In genomic region chr9:89736932-89737705, GRCm38 (mm10) we compare ENCODE assay signal across 9 mouse cellular contexts. TPM values are rescaled to one million over a fixed set of nuclear protein-coding genes. Genes with fewer than 3 reads are reported as not detected.
DNase-seq lines count a peak whose midpoint lies in the region; ATAC-seq and TF ChIP-seq lines count a peak whose summit lies in the region.
"Had no signal": no experiment of that assay in that cellular context is flagged by ENCODE, and none has a peak within 500 bp of the region (broad histone marks: within the 10 kb centered on the region; RNA-seq: fewer than 3 reads in every experiment).

No protein-coding gene starts in this region.

- no peak overlapping the region for H3K4me3 ChIP-seq in lung, adult 2 months (replicated peaks; ENCODE audit: extremely low read depth, low read depth, low read length)
- H3K4me3 ChIP-seq in limb, embryonic 11.5 days (ENCODE audit: low read depth, low read length): no peak overlapping the region
- H3K4me3 ChIP-seq in myocyte: no peak overlapping the region
- H3K4me3 ChIP-seq: limb, embryonic 12.5 days had no signal

- peak; percentile 4 for DNase-seq in lung, adult 2 months
- no peak for DNase-seq in lung, postnatal 25 days (ENCODE audit: low spot score)
- DNase-seq in c-Kit-positive CD71-positive TER-119-positive erythroid progenitor cells, embryonic 14.5 days (ENCODE audit: low spot score): peak; percentile 9
- DNase-seq in heart, postnatal 4 days: peak; percentile 59
- peak; percentile 84 for DNase-seq in limb, embryonic 11.5 days (ENCODE audit: low spot score)
- no peak for DNase-seq in cerebellum, postnatal 14 days

- no peaks in the 10 kb centered on the region for H3K79me2 ChIP-seq in myocyte (ENCODE audit: control insufficient read depth, insufficient read depth)

- ATAC-seq in limb, embryonic 11.5 days (ENCODE audit: insufficient number of reproducible peaks, low FRiP score, low TSS enrichment, low read depth): peak; percentile 57; the same call in 1 of the 2 replicates
- ATAC-seq in monocyte, adult 5-6 weeks (replicated peaks; ENCODE audit: insufficient number of reproducible peaks, low FRiP score, low TSS enrichment, poor library complexity, severe bottlenecking): no peak

- TF ChIP-seq CTCF in lung, adult 2 months (IDR thresholded peaks at IDR 0.05; ENCODE audit: insufficient read depth, low read length): no peak

- 0 out of 2 replicates have a peak, but pooled peaks cover 2% of the 10 kb centered on the region for H3K27me3 ChIP-seq in limb, embryonic 11.5 days (ENCODE audit: control insufficient read depth, insufficient read depth, low read length)
- no peaks in the 10 kb centered on the region for H3K27me3 ChIP-seq in myocyte (ENCODE audit: control insufficient read depth, insufficient read depth, insufficient read length)

- 7% methylated on average over 20 of the region's 20 CpGs for WGBS in lung, adult 2 months
- 7% methylated on average over 20 of the region's 20 CpGs for WGBS in limb, embryonic 11.5 days

- no peak for TF ChIP-seq POLR2A in lung, adult 2 months (IDR thresholded peaks at IDR 0.05; ENCODE audit: borderline replicate concordance, extremely low read depth, low read depth, low read length)
- TF ChIP-seq POLR2A in myocyte (IDR thresholded peaks at IDR 0.05; ENCODE audit: insufficient read length, low read depth): no peak

- no peak overlapping the region for H3K9ac ChIP-seq in limb, embryonic 11.5 days (ENCODE audit: low read length)
- H3K9ac ChIP-seq: limb, embryonic 12.5 days had no signal

- H3K36me3 ChIP-seq in limb, embryonic 11.5 days (ENCODE audit: control insufficient read depth, insufficient read depth, low read length): no peaks in the 10 kb centered on the region
- no peaks in the 10 kb centered on the region for H3K36me3 ChIP-seq in myocyte (ENCODE audit: control insufficient read depth, insufficient read depth)
- H3K36me3 ChIP-seq: limb, embryonic 12.5 days had no signal

- no peak overlapping the region for H3K27ac ChIP-seq in limb, embryonic 11.5 days (replicated peaks; ENCODE audit: low read depth, low read length)
- H3K27ac ChIP-seq: limb, embryonic 12.5 days had no signal

- no peaks in the 10 kb centered on the region for H3K4me1 ChIP-seq in lung, adult 2 months (ENCODE audit: control insufficient read depth, insufficient read depth, low read length)
- H3K4me1 ChIP-seq in limb, embryonic 11.5 days (ENCODE audit: control insufficient read depth, insufficient read depth, low read length): no peaks in the 10 kb centered on the region

- H3K9me3 ChIP-seq in limb, embryonic 11.5 days (ENCODE audit: control insufficient read depth, low read length): no peaks in the 10 kb centered on the region
- H3K9me3 ChIP-seq: limb, embryonic 12.5 days had no signal

- H3K4me2 ChIP-seq in limb, embryonic 11.5 days (ENCODE audit: low read depth, severe bottlenecking): no peak overlapping the region
- H3K4me2 ChIP-seq in myocyte (ENCODE audit: low read depth): no peak overlapping the region
- H3K4me2 ChIP-seq: limb, embryonic 12.5 days had no signal

- H3ac ChIP-seq in myocyte (ENCODE audit: control insufficient read depth, insufficient read length): no peak overlapping the region

TF ChIP-seq in myocyte, 11 proteins besides CTCF, POLR2A, EP300 and RAD21:
- peak; percentile 72 for TF ChIP-seq REST (IDR thresholded peaks at IDR 0.05; ENCODE audit: insufficient read depth, insufficient read length)
- no peak for TF ChIP-seq MYOG (IDR thresholded peaks at IDR 0.05; ENCODE audit: control insufficient read depth in 1 of 3, insufficient read depth in 1 of 3, insufficient read length in 2 of 3, low read depth in 2 of 3)

RNA-seq across cellular contexts. Expression of gene Ankrd34c, which starts 1.2 kb away (rescaled TPM):
- polyA plus RNA-seq in lung, adult 2 months (2012; rRNA removed): not detected in 2 replicates
- not detected for total RNA-seq in heart, postnatal 4 days (2021)
- not detected in 2 replicates for polyA plus RNA-seq in limb, embryonic 11.5 days (2014; fragmentation: Nextera tagmentation; extraction: Ambion mirVana)
- not detected for polyA plus RNA-seq in myocyte (2012; fragmentation: generic; extraction: Trizol)
- not detected in 3 replicates for total RNA-seq in monocyte, adult 5-6 weeks (2017)
- polyA plus RNA-seq: limb, embryonic 12.5 days had no signal

RNA-seq across cellular contexts. Expression of gene Tmed3, which starts 32.3 kb away (rescaled TPM):
- 82.2 and 94.2 TPM in 2 replicates for polyA plus RNA-seq in lung, adult 2 months (2012; rRNA removed)
- 10 to 100 TPM; 35.4 to 36.2 TPM for total RNA-seq in heart, postnatal 4 days (2021)
- 50.4 and 51.5 TPM in 2 replicates for polyA plus RNA-seq in limb, embryonic 11.5 days (2014; fragmentation: Nextera tagmentation; extraction: Ambion mirVana)
- polyA plus RNA-seq in myocyte (2012; fragmentation: generic; extraction: Trizol): 72.0 TPM
- 32.8 to 48.6 TPM (median 39.3 TPM) in 3 replicates for total RNA-seq in monocyte, adult 5-6 weeks (2017)

Comparison
In these comparisons a context has a peak if more than half of its experiments do, and no peak if none do; other contexts are left out.
1. DNase-seq: peak in lung, adult 2 months (single experiment), c-Kit-positive CD71-positive TER-119-positive erythroid progenitor cells, embryonic 14.5 days (single experiment), heart, postnatal 4 days (single experiment) and limb, embryonic 11.5 days (single experiment); none in lung, postnatal 25 days (single experiment) and cerebellum, postnatal 14 days (0 of 2).